Mouse (Mus musculus) adrenal gland, postnatal 14 days (tissue): Measurements from ENCODE around the gene Trappc3l. TPM values are rescaled to one million over a fixed set of nuclear protein-coding genes. Genes with fewer than 3 reads are reported as not detected.

Experiments
- total RNA-seq: library from RNA; stranded (reverse); gene quantifications from 2 replicates; pipeline ENCODE4 v1.2.3, GENCODE M21; 2021

Gene Trappc3l
- total RNA-seq, 1 experiment from 2014 or later, result not detected

Other genes with a start within 250 kb of the Trappc3l start
- not detected in 2 replicates for gene Sult3a1, start 179.9 kb upstream of the Trappc3l start, total RNA-seq
- gene Rsph4a, start 132.5 kb upstream of the Trappc3l start, total RNA-seq, result 0.15 TPM in 1 of 2 replicates, not detected in the other
- 13.3 and 16.8 TPM in 2 replicates for gene Zup1, start 86.3 kb upstream of the Trappc3l start, total RNA-seq
- gene Rwdd1, start 18.0 kb upstream of the Trappc3l start, total RNA-seq, result 81.8 and 98.0 TPM in 2 replicates
- gene Calhm4, start 6.7 kb downstream of the Trappc3l start, total RNA-seq, result not detected in 2 replicates
- gene Calhm5, start 58.9 kb downstream of the Trappc3l start, total RNA-seq, result 0.15 TPM in 2 replicates
- gene Calhm6, start 90.4 kb downstream of the Trappc3l start, total RNA-seq, result 0.85 and 4.5 TPM in 2 replicates
- 10.9 and 12.2 TPM in 2 replicates for gene Dse, start 170.1 kb downstream of the Trappc3l start, total RNA-seq
- 52.2 and 54.2 TPM in 2 replicates for gene Tspyl1, start 244.6 kb downstream of the Trappc3l start, total RNA-seq